Mouse (Mus musculus) liver, embryonic 15.5 days (tissue): ENCODE measurements around the gene Gpd2. TPM values are rescaled to one million over a fixed set of nuclear protein-coding genes. Genes with fewer than 3 reads are reported as not detected.

Experiments used
- ATAC-seq: fragments of 200-750 bp; cut with Nextera tagmentation; 2 replicates; pipeline ENCODE4 v1.8.0; 2017; ENCODE audit warnings: moderate number of reproducible peaks, mild to moderate bottlenecking, moderate library complexity; ENCODE audit not compliant: insufficient read depth
- H3K27ac ChIP-seq: fragments of 300-500 bp; sonication (generic); replicated peaks from 2 replicates; pipeline ENCODE4 v1.5.1; 2015; ENCODE audit warnings: mild to moderate bottlenecking, inconsistent platforms
- H3K27me3 ChIP-seq: fragments of 300-500 bp; sonication (generic); 2 replicates; pipeline ENCODE4 v1.6.1; 2015; ENCODE audit warnings: mild to moderate bottlenecking, inconsistent platforms
- H3K36me3 ChIP-seq: fragments of 300-500 bp; sonication (generic); replicated peaks from 2 replicates; pipeline ENCODE4 v1.6.1; 2015; ENCODE audit warnings: moderate library complexity, mild to moderate bottlenecking, inconsistent platforms
- H3K4me1 ChIP-seq: fragments of 300-500 bp; sonication (generic); replicated peaks from 2 replicates; pipeline ENCODE4 v1.6.1; 2015; ENCODE audit warnings: inconsistent platforms
- H3K4me2 ChIP-seq: fragments of 300-500 bp; sonication (generic); 2 replicates; pipeline ENCODE4 v1.6.1; 2015; ENCODE audit warnings: moderate library complexity, mild to moderate bottlenecking, inconsistent platforms
- H3K4me3 ChIP-seq: fragments of 300-500 bp; sonication (generic); replicated peaks from 2 replicates; pipeline ENCODE4 v1.5.1; 2015; ENCODE audit warnings: mild to moderate bottlenecking, inconsistent platforms
- H3K9ac ChIP-seq: fragments of 300-500 bp; sonication (generic); 2 replicates; pipeline ENCODE4 v1.6.1; 2015; ENCODE audit warnings: moderate library complexity, mild to moderate bottlenecking, inconsistent platforms
- H3K9me3 ChIP-seq: fragments of 300-500 bp; sonication (generic); replicated peaks from 2 replicates; pipeline ENCODE4 v1.6.1; 2016; ENCODE audit warnings: inconsistent platforms
- WGBS: fragments of 180-500 bp; shearing (Covaris S2); methylation state at CpG from one replicate; pipeline ENCODE4 v1.1.7; 2015; ENCODE audit warnings: mixed read lengths; ENCODE audit not compliant: insufficient replicate concordance; 5-methylcytosine and 5-hydroxymethylcytosine counted together
- polyA plus RNA-seq: library from polyadenylated mRNA; unstranded; fragments of >200 nt; fragmentation: Nextera tagmentation; extraction: Ambion mirVana; gene quantifications from 2 replicates; pipeline ENCODE4 v1.2.1, GENCODE M21; 2015

Gene Gpd2
- polyA plus RNA-seq, 1 experiment from 2014 or later = 5.6 TPM

DNA sequence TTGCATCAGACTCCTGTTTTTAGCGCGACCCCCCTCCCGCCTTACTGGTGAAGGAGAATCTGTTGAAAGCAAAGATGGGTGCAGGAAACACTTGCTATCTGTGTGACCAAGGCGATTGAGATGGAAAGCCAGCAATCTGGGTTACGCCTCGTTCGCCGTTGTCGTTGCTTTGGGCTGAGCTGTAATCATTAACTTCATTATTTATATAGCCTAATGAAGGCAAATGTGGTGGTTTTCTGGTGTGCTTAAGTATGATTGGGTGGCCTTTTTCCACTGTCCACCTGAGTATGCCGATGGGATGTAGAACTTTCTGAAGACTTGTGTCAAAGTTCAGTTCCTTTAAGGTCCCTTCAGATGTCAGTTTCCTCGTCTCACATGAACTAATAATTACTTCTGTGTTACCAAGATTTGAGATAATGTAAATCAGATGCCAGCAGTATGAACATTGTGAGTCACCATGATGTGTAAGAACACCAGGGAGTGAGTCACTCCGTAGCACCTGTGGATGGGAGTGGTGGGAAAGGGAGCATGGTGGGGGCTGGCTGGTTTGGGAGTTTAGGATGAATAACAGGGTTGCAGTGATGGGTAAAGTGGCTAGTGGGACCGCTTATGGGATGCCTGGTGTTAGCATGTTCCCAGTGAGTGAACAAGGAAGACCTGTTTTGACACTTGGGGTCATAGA, 14.3 kb downstream of the Gpd2 start:
- Histone ChIP-seq H3K4me1 (no peaks in the 10 kb centered on the region), H3K36me3 (no peaks in the 10 kb centered on the region), H3K27me3 (no peaks in the 10 kb centered on the region), H3K4me3 (no peak overlapping the region), H3K4me2 (no peak overlapping the region), H3K9ac (no peak overlapping the region), H3K9me3 (no peaks in the 10 kb centered on the region), H3K27ac (no peak overlapping the region)
- ATAC-seq = no peak
- WGBS = 74% methylated on average over 13 of the region's 13 CpGs

DNA sequence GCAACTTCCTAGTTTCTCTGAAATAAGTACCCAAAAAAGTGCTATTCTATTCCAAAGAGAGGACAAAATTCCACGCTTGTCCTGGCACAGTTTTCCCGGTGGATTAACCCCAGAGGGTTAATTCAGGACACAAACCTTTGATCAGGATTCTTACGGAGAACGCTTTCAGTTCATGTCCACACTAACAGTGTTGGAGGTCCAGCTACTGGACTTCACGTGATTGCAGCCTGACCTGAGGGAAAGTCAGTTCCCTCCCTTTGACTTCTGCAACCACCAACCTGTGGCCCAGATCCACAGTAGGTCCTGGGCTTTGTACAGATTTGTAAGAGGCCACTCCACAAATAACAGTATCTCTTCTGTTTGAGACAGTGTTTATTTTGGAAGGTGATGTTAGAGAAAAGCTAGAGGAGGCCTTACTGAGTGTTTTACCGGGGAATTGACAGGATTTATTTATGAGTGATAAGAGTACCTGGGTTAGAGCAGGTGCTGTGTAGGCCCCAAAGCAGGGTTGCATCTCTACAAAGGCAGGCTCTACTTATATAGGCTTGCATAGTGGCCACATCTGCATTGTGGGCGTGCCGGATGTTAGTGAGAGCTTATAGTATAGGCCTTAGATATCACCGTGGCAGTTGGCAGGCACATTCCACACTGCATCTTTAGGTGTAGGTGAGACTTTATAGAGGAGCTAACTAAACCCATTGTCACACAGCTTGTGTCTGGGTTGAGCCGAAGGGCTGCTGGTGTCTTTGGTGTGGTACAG, 15.3 kb downstream of the Gpd2 start:
- Histone ChIP-seq H3K9ac (no peak overlapping the region), H3K27me3 (no peaks in the 10 kb centered on the region), H3K4me1 (no peaks in the 10 kb centered on the region), H3K4me2 (no peak overlapping the region), H3K9me3 (no peaks in the 10 kb centered on the region), H3K4me3 (no peak overlapping the region), H3K27ac (no peak overlapping the region), H3K36me3 (no peaks in the 10 kb centered on the region)
- WGBS = 70% methylated on average over 10 of the region's 10 CpGs
- ATAC-seq = no peak

DNA sequence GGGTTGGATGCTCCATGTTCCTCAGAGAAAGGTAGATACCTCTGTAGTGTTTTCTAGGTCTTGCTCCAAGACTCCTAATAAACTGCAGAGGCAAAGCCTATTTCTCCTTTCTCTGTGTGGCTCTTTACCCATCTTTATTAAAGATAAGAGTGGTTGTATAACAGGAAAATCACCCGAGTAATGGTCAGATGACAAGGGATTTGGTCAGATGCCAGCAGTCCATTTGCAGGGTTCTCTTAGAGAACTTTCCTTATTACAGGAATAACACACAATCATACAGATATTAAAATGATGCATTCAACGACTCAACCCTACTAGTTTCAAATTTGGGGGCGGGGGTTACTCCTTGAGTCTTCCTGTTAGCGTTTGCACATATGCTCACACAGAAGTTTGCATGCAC, 16.8 kb downstream of the Gpd2 start:
- Histone ChIP-seq H3K4me2 (no peak overlapping the region), H3K36me3 (no peaks in the 10 kb centered on the region), H3K4me1 (no peaks in the 10 kb centered on the region), H3K4me3 (no peak overlapping the region), H3K9ac (no peak overlapping the region), H3K27me3 (no peaks in the 10 kb centered on the region), H3K27ac (no peak overlapping the region), H3K9me3 (no peaks in the 10 kb centered on the region)
- 69% methylated on average over 4 of the region's 4 CpGs for WGBS
- no peak for ATAC-seq

DNA sequence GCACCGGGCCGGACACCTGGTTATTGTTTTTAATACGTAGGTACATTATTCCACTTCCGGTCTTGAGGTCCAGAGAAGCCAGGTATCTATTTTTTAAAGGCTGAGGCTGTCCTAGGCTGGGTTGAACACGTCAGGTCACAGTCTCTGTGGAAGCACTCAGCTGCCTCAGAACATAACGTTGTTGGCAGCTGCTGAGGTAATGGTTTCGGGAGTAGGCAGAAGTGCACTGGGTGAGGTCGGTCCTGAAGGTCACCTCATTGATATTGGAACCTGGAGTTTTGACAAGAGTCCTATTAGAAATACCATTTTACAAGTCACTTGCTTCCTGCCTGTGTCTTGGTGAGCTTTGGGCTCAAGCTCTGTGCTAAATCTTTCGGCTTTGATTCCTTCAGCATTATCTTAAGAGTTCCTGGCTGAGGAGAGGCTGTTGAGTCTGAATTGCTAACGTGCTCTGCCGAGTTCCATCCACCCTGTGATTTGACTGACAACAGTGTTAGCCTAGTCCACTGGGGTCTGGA, 17.8 kb downstream of the Gpd2 start:
- Histone ChIP-seq H3K9me3 (no peaks in the 10 kb centered on the region), H3K9ac (no peak overlapping the region), H3K27me3 (no peaks in the 10 kb centered on the region), H3K36me3 (no peaks in the 10 kb centered on the region), H3K4me1 (no peaks in the 10 kb centered on the region), H3K27ac (no peak overlapping the region), H3K4me2 (no peak overlapping the region), H3K4me3 (no peak overlapping the region)
- WGBS = 68% methylated on average over 11 of the region's 11 CpGs
- ATAC-seq = no peak

DNA sequence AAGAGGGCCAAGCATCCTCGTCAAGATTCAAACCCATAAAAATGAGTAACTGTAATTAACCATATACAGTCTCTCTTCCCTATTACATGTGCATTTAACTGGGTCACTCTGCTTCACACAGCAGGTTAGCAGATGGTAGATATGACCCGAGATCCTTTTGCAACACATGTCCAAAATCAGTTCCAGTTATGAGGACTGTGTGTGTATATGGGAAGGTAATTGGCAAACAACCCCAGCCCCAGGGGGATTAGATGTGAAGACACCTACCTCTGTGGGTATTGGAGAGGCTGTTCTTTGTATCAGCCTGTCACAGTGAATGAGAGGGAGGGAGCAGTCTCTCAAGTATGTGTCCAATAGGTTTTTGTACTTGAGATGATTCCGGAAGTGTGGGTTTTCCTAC, 18.4 kb downstream of the Gpd2 start:
- WGBS = 43% methylated on average over 3 of the region's 3 CpGs
- no peak overlapping the region for H3K9ac ChIP-seq
- ATAC-seq = no peak

DNA sequence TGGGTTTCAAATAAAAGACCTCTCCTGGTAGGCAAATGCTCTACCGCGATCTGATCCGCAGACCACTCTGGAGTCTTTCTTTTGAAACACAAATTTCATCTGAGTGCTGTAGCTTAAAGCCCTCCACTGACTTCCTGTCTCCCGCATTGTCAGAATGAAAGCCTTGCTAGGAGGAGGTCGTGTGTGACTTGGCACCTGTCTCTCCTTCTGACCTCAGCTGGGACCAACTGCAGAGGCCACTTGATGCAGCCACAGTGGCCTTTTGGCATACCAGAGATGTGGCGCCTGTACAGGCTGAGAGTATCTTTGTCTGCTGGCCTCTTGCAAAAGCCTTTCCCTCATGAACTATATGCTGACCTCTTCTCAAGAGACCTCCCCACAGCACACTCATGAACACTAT, 19.0 kb downstream of the Gpd2 start:
- no peaks in the 10 kb centered on the region for H3K36me3 ChIP-seq
- no peaks in the 10 kb centered on the region for H3K4me1 ChIP-seq
- H3K27ac ChIP-seq = no peak overlapping the region
- no peaks in the 10 kb centered on the region for H3K27me3 ChIP-seq
- H3K4me2 ChIP-seq = no peak overlapping the region
- H3K4me3 ChIP-seq = no peak overlapping the region
- WGBS = 49% methylated on average over 6 of the region's 6 CpGs
- H3K9ac ChIP-seq = no peak overlapping the region
- no peaks in the 10 kb centered on the region for H3K9me3 ChIP-seq
- no peak for ATAC-seq

More for the DNA sequence above, 18.4 kb downstream of the Gpd2 start:
- H3K36me3 ChIP-seq = no peaks in the 10 kb centered on the region
- H3K27ac ChIP-seq = no peak overlapping the region
- H3K4me3 ChIP-seq = no peak overlapping the region
- no peaks in the 10 kb centered on the region for H3K27me3 ChIP-seq
- H3K4me2 ChIP-seq = no peak overlapping the region
- H3K9me3 ChIP-seq = no peaks in the 10 kb centered on the region
- no peaks in the 10 kb centered on the region for H3K4me1 ChIP-seq

DNA sequence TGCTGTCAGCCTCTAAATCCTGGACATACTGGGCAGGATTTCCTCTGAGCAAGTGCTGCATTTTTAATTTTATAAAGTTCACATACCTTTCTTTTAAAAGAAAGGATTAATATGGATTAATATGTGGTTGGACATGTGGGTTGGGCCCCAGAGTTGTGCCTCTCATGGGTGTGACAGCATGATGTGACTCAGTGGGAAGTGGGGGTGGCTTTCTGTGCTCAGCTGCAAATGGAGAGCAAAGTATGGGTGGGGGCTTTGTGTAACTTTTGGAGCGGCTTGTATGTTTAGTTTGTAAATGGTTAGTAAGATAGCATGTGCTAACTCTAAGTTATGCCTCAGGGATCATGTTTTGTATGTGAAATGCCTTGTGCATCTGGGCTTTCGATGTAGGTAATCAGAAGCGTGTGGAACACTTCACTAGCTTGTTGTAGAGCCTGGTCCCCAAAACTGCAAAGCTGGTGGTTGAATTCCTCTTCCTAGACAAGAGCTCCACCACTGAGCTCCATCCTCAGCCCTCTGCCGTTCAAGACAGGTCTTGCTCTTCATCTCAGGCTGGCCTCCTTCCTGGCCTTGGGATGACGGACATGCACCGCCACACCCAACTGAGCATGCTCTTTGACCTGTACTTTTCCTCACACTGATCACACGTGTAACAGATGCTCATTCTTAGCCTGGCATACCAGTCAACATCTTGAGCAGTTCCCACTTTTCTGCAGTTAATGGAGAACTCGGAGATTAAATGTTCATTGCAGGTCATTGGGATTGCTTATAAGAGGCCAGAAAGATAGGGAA, 24.0 kb downstream of the Gpd2 start:
- ATAC-seq = no peak
- Histone ChIP-seq H3K9ac (no peak overlapping the region), H3K36me3 (no peaks in the 10 kb centered on the region), H3K27ac (no peak overlapping the region), H3K27me3 (no peaks in the 10 kb centered on the region), H3K4me3 (no peak overlapping the region), H3K4me2 (no peak overlapping the region), H3K4me1 (no peaks in the 10 kb centered on the region), H3K9me3 (no peaks in the 10 kb centered on the region)
- 66% methylated on average over 8 of the region's 8 CpGs for WGBS

DNA sequence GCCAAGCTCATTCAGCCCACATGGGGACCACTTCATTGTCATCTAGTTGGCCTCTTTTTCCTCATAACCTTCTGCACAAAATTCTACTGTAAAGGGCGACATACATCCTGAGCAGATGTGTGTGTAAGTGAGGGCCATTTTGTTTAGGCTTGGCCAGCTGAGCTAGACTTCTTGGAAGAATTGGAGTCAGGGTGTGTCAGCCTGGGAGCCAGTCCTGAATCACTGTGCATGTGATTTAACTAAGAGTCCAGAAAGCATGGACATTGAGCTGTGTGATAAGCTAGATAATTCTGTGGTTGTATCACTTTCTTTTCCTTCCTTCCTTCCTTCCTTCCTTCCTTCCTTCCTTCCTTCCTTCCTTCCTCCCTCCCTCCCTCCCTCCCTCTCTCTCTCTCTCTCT, 26.0 kb downstream of the Gpd2 start:
- Histone ChIP-seq H3K9me3 (no peaks in the 10 kb centered on the region), H3K9ac (no peak overlapping the region), H3K27ac (no peak overlapping the region), H3K4me3 (no peak overlapping the region), H3K27me3 (no peaks in the 10 kb centered on the region), H3K4me1 (no peaks in the 10 kb centered on the region), H3K4me2 (no peak overlapping the region), H3K36me3 (no peaks in the 10 kb centered on the region)
- ATAC-seq = no peak
- WGBS = 69% methylated on average over 1 of the region's 1 CpGs

DNA sequence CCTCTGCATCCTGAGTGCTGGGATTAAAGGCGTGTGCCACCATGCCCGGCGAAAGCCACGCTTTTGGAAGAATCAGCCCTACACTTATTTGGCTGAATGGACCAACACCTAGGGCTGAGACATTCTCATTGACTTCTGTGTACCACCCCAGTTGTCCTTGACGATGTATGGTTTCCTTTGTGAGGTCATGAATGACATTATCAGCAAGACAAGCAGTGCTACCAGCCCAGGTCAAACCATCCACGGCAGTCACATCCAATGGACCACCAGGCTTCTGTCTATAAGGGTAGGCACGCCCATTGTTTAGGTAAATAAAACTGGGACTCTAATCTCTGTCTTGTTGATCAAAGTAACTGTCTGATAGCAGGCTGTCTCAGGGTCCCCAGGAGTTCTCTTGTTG, 27.5 kb downstream of the Gpd2 start:
- WGBS = 59% methylated on average over 7 of the region's 7 CpGs
- no peak overlapping the region for H3K4me3 ChIP-seq
- H3K27ac ChIP-seq = no peak overlapping the region
- H3K4me1 ChIP-seq = no peaks in the 10 kb centered on the region
- H3K27me3 ChIP-seq = no peaks in the 10 kb centered on the region
- no peaks in the 10 kb centered on the region for H3K36me3 ChIP-seq
- H3K9me3 ChIP-seq = no peaks in the 10 kb centered on the region
- H3K9ac ChIP-seq = no peak overlapping the region
- no peak overlapping the region for H3K4me2 ChIP-seq
- no peak for ATAC-seq

DNA sequence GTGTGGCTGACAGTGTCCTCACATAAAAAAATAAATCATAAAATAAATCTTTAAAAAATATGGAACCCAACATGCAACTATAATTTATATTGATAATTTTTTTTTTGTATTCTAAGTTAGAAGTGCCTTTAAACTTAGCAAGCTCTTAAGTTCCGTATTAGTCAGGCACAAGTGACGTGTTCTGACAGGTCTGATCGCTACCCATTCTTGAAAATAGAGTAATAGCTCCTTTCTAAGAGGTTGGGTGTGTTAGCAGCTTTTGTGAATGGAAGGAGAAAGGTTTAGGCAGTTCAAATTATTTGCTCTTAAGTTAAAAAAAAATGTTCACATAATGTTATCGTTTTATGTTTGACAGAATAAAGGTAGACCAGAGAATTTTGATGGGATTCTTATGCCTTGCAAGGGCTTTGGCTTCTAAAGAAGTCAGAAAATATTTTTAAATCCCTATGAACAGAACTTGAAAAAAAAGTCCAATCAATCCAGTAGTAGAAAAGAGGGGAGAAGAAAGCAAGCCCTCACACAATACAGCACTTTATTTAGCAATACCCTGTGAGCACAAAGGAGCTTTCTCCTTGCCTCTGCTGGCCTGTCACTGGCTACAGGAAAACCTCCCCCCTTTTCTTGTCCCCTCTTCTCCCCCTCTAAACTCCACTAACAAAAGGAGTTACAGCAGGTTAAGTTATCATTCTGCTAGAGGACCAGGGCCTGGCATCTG, 29.4 kb downstream of the Gpd2 start:
- WGBS = 68% methylated on average over 4 of the region's 4 CpGs
- ATAC-seq = no peak

DNA sequence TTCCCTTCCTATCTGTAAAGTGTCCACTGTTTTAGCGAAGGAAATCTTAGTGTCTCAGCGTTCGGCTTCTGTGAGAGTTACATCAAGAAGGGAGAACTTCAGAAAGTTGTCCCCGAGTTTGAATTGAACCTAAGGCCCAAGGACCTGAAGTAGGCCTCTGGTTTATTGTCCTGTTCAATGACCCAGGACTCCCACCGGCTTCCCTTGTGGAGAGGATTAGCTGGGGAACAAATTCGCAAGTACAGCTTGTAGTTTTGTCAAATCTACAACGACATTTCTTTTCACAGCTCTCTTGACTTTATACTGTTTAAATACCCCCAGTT, 29.9 kb downstream of the Gpd2 start:
- H3K27ac ChIP-seq = no peak overlapping the region
- no peaks in the 10 kb centered on the region for H3K36me3 ChIP-seq
- no peak for ATAC-seq

More for the DNA sequence above, 29.4 kb downstream of the Gpd2 start:
- Histone ChIP-seq H3K27me3 (no peaks in the 10 kb centered on the region), H3K4me2 (no peak overlapping the region), H3K4me1 (no peaks in the 10 kb centered on the region), H3K9ac (no peak overlapping the region), H3K27ac (no peak overlapping the region), H3K9me3 (no peaks in the 10 kb centered on the region), H3K4me3 (no peak overlapping the region), H3K36me3 (no peaks in the 10 kb centered on the region)

More for the DNA sequence above, 29.9 kb downstream of the Gpd2 start:
- no peak overlapping the region for H3K4me3 ChIP-seq
- no peak overlapping the region for H3K4me2 ChIP-seq
- no peaks in the 10 kb centered on the region for H3K4me1 ChIP-seq
- H3K27me3 ChIP-seq = no peaks in the 10 kb centered on the region
- no peaks in the 10 kb centered on the region for H3K9me3 ChIP-seq
- no peak overlapping the region for H3K9ac ChIP-seq
- 53% methylated on average over 7 of the region's 7 CpGs for WGBS
